Mouse (Mus musculus) kidney, embryonic 16.5 days (tissue): ENCODE data around the gene Rfng. TPM values are rescaled to one million over a fixed set of nuclear protein-coding genes. Genes with fewer than 3 reads are reported as not detected.
"Not testable (repeated sequence)": the region's sequence is repeated elsewhere in the genome, so short reads cannot be mapped to it uniquely, and the experiment has no call there.

ENCODE experiments used
- ATAC-seq: fragments of 200-750 bp; cut with Nextera tagmentation; 2 replicates; pipeline ENCODE4 v1.8.0; 2017; ENCODE audit warnings: moderate TSS enrichment; ENCODE audit not compliant: low FRiP score, low TSS enrichment
- H3K27ac ChIP-seq: fragments of 300-500 bp; sonication (generic); 2 replicates; pipeline ENCODE4 v1.5.1; 2014; ENCODE audit warnings: low read length
- H3K27me3 ChIP-seq: fragments of 300-500 bp; sonication (generic); 2 replicates; pipeline ENCODE4 v1.6.1; 2014; ENCODE audit warnings: low read length, control low read depth, mixed read lengths; ENCODE audit not compliant: insufficient read depth
- H3K36me3 ChIP-seq: fragments of 300-500 bp; sonication (generic); 2 replicates; pipeline ENCODE4 v1.6.1; 2014; ENCODE audit warnings: low read length, control low read depth, mixed read lengths; ENCODE audit not compliant: insufficient read depth
- H3K4me1 ChIP-seq: fragments of 300-500 bp; sonication (generic); 2 replicates; pipeline ENCODE4 v1.6.1; 2014; ENCODE audit warnings: low read length, control low read depth, mixed read lengths; ENCODE audit not compliant: insufficient read depth
- H3K4me2 ChIP-seq: fragments of 300-500 bp; sonication (generic); replicated peaks from 2 replicates; pipeline ENCODE4 v1.6.1; 2014; ENCODE audit warnings: low read depth, low read length
- H3K4me3 ChIP-seq: fragments of 300-500 bp; sonication (generic); 2 replicates; pipeline ENCODE4 v1.5.1; 2014; ENCODE audit warnings: mild to moderate bottlenecking, low read length
- H3K9ac ChIP-seq: fragments of 300-500 bp; sonication (generic); replicated peaks from 2 replicates; pipeline ENCODE4 v1.6.1; 2014; ENCODE audit warnings: low read length
- H3K9me3 ChIP-seq: fragments of 300-500 bp; sonication (generic); 2 replicates; pipeline ENCODE4 v1.6.1; 2016; ENCODE audit warnings: low read length, control low read depth
- WGBS: fragments of 180-500 bp; shearing (Covaris S2); extraction: QIAGEN DNeasy Blood & Tissue Kit; methylation state at CpG from one replicate; pipeline ENCODE4 v1.1.7; 2014; 5-methylcytosine and 5-hydroxymethylcytosine counted together
- polyA plus RNA-seq: library from polyadenylated mRNA; unstranded; fragments of >200 nt; fragmentation: Nextera tagmentation; extraction: Ambion mirVana; gene quantifications from 2 replicates; pipeline ENCODE4 v1.2.1, GENCODE M21; 2015

The Rfng gene
- polyA plus RNA-seq, 1 experiment from 2014 or later, result 44.0 TPM

DNA sequence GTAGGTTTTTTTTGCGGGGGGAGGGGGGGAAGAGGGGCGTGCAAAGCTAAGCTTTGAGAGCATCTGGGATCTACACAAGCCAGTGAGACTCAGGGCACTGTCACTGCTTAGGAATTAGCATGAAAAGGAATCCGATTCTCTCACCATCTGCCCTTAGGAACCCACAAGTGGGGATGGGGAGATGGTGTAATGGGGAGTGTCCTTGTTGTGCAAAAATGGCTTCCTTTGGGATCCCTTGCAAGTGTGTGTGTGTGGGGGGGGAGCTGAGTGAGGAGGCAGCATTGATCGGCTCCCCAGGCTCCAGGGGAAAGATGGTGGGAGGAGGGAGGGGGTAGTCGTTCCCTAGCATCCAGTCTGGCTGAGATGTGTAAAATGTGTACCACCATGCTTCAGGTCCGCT, 6.9 kb downstream of the Rfng start:
- Histone ChIP-seq H3K9me3 (no peaks in the 10 kb centered on the region), H3K4me1 (no peaks in the 10 kb centered on the region), H3K27ac (no peak overlapping the region), H3K4me3 (no peak overlapping the region), H3K36me3 (no peaks in the 10 kb centered on the region), H3K4me2 (no peak overlapping the region), H3K27me3 (no peaks in the 10 kb centered on the region), H3K9ac (no peak overlapping the region)
- WGBS, result 34% methylated on average over 6 of the region's 6 CpGs
- ATAC-seq, result no peak

DNA sequence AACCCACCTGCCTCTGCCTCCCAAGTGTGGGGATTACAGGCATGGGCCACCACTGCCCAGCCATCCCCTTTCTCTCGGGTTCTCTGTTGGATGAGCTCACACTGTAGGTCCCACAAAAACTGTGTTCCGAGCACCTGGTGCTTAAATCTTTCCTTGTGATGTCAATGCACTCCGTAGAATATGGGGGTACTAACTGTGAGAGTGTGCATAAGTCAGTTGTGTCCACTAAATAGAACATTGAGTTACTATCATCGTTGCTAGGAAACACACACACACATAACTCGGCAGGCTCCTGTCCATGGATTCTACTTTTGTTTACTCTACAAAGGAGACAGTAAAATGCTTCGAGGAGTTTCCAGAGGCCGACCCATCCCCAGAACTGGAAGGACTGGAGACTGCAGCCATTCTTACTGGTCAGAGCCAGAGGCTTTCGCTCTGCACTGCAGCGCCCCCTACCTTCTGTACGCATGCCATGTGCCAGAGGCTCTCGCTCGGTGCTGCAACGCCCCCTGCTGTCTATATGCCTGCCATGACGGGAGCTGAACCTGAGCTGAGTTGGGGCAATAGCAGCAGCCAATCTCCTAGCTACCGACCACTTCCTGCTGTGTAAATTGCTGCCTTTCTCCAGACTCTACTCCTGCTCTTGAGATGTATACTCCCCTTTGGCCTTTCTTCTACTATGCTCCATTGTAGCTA, 8.1 kb downstream of the Rfng start:
- H3K9ac ChIP-seq, result no peak overlapping the region; the same call in 1 of the 2 replicates
- H3K36me3 ChIP-seq, result no peaks in the 10 kb centered on the region
- no peaks in the 10 kb centered on the region for H3K9me3 ChIP-seq
- no peak overlapping the region for H3K4me3 ChIP-seq
- H3K27ac ChIP-seq, result no peak overlapping the region
- no peak overlapping the region for H3K4me2 ChIP-seq
- peak; percentile 89 for ATAC-seq
- 22% methylated on average over 15 of the region's 15 CpGs for WGBS
- H3K27me3 ChIP-seq, result no peaks in the 10 kb centered on the region
- no peaks in the 10 kb centered on the region for H3K4me1 ChIP-seq

DNA sequence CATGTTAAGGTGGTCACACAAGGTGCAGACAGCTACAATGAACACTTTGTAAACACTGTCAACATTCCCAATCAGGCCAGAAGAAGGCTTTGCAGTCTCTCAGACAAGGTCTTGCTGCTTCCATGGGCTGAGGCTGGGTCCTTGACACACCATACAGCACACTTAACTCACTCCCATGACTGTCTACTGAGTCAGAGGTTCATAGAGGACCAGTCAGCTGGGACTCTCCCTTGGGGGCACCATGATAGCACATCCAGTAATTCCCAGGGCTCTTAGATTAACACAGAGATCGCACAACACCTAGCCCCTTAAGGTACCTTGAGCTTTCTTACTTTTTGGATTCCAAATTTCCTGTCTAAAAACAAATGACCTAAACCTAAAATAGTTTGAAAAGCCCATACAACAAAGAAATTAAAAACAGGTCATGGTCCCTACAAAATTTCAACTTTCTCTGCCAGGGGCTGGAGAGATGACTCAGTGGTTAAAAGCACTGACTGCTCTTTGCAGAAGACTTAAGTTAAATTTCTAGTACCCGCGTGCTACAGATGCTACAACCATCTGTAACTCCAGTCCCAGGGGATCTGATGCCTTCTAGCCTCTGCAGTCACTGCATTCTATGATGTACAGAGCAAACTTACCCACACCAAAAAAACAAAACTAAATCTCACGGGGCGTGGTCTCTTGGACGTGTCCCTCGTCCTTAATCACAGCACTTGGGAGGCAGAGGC, 10.4 kb downstream of the Rfng start:
- WGBS, result 85% methylated on average over 7 of the region's 7 CpGs
- no peak for ATAC-seq

DNA sequence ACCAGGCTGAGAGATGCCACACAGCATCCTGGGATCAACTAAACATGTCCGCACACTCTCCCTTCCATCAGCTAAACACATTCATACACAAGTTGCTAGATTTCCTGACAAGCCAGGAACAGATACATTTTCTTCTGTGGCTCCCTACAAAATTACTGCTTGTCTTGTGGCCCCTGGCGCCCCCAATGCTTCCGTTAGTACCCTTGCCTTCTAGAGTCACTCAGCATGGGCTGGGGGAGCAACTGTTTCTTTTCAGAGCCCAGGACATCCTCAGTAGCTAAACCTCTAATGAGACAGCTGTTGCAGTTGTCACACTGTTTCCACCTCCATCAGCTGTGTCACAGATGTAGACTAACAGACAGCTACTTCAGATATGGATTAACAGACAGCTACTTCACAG, 11.3 kb downstream of the Rfng start:
- Histone ChIP-seq H3K4me1 (no peaks in the 10 kb centered on the region), H3K27me3 (no peaks in the 10 kb centered on the region), H3K27ac (no peak overlapping the region), H3K36me3 (no peaks in the 10 kb centered on the region), H3K4me2 (no peak overlapping the region), H3K9me3 (no peaks in the 10 kb centered on the region), H3K9ac (no peak overlapping the region), H3K4me3 (no peak overlapping the region)
- 81% methylated on average over 3 of the region's 3 CpGs for WGBS
- no peak for ATAC-seq

More for the DNA sequence above, 10.4 kb downstream of the Rfng start:
- Histone ChIP-seq H3K4me3 (no peak overlapping the region), H3K9ac (no peak overlapping the region), H3K27me3 (no peaks in the 10 kb centered on the region), H3K4me1 (no peaks in the 10 kb centered on the region), H3K9me3 (no peaks in the 10 kb centered on the region), H3K4me2 (no peak overlapping the region), H3K27ac (no peak overlapping the region), H3K36me3 (no peaks in the 10 kb centered on the region)

DNA sequence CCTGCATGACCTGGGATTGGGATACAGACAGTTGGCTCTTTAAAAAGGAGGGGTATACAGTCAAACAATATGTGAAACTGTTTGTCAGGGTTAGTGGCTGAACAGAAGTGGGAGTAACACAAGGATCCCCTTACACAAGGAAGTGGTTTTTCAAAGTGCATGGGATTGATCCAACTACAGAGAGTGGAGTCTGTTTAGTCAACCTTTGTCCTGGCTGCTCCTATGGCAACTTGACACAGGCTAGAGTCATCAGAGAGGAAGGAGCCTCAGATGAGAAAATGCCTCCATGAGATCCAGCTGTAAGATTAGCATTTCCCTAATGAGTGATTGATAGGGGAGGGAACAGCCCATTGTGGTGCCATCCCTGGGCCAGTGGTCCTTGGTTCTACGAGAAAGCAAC, 15.8 kb downstream of the Rfng start:
- no peak overlapping the region for H3K27ac ChIP-seq
- H3K9ac ChIP-seq, result no peak overlapping the region
- no peak overlapping the region for H3K4me2 ChIP-seq
- no peaks in the 10 kb centered on the region for H3K36me3 ChIP-seq
- peak; percentile 46; the same call in 1 of the 2 replicates for ATAC-seq
- 0 out of 2 replicates have a peak, but pooled peaks cover 2% of the 10 kb centered on the region for H3K27me3 ChIP-seq
- 38% methylated on average over 1 of the region's 1 CpGs for WGBS
- no peak overlapping the region for H3K4me3 ChIP-seq
- H3K4me1 ChIP-seq, result no peaks in the 10 kb centered on the region
- H3K9me3 ChIP-seq, result no peaks in the 10 kb centered on the region

DNA sequence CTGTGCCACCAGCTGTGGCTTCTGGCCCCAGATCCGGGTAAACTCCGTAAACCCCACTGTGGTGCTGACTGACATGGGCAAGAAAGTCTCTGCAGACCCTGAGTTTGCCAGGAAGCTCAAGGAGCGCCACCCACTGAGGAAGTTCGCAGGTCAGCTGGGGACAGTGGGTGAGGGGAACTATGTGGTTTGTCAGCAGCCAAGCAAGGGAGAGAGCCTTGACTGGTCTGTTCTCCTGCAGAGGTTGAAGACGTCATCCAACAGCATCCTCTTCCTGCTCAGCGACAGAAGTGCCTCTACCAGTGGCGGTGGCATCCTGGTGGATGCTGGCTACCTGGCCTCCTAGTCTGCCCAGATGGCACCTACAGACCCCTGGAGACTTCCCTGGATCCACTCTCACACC, 17.0 kb downstream of the Rfng start:
- H3K4me2 ChIP-seq, ATAC-seq, H3K27ac ChIP-seq, H3K9ac ChIP-seq, H3K4me3 ChIP-seq, H3K4me1 ChIP-seq, H3K36me3 ChIP-seq, H3K9me3 ChIP-seq, H3K27me3 ChIP-seq: not testable (repeated sequence)
- 54% methylated on average over 3 of the region's 7 CpGs for WGBS

DNA sequence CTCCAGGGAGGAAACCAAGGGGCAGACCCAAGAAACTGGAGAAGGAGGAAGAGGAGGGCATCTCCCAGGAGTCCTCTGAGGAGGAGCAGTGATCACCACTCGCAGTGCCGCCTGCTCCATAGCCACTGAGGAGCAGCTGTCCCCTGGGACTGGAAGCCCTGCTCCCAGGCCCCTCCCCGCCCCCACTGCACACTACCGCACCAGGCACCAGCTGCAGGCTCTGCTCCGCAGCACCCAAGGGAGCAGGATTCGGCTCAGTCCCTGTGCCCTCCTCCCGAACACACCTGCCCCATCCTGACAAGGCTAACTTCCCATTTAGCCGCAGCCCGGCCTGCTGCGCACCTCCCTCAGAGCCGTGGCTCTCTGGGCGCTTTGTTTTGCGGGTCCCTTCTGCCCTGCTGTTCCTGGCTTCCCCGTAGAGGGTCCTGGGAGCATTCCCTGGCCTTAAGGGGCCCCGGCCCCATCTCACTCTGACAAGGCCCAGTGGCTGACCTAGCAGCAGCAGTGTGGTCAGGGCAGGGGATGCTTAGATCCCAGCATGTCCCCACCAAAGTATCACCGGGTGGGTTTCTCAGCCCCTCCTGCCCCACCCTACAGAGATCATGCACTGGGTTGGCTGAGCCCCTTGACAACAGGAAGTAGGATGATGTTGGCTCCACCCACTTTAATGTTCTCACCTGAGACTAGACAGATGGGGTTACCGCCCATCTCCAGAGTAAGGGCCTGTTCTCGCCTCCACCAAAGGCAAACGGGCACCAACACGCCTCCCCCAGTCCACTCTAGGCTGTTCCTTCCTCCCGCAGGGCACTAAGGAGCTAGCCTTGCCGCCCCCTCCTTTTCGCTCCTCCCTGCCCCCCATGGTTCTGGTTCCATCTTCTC, 20.6 kb downstream of the Rfng start:
- H3K9me3 ChIP-seq, result peaks cover 13% of the 10 kb centered on the region; the same call in 1 of the 2 replicates
- not testable (repeated sequence) for H3K9ac ChIP-seq, H3K36me3 ChIP-seq, ATAC-seq, H3K27ac ChIP-seq, H3K4me3 ChIP-seq, H3K27me3 ChIP-seq, H3K4me1 ChIP-seq
- 18% methylated on average over 7 of the region's 23 CpGs for WGBS
- peak overlapping the region; percentile 27; the same call in 1 of the 2 replicates for H3K4me2 ChIP-seq

DNA sequence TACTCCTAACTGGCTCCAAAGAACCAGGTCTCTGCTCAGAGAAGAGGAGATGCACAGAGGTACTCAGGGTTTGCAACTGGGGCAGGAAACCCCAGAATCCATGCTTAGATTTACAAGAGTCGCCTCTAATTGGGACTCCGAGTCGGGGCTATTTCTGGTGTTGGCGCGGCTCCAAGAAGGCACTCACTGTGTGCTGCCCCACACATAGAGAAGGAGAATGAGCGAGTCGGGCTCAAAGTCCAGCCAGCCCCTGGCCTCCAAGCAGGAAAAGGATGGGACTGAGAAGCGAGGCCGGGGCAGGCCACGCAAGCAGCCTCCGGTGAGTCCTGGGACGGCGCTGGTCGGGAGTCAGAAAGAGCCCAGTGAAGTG, 21.4 kb downstream of the Rfng start, which contains the start of gene Hmga1b:
Hmga1b (plus strand) TSS at position 123 of the 370 bp plus-strand sequence.
- peaks cover 20% of the 10 kb centered on the region for H3K9me3 ChIP-seq
- not testable (repeated sequence) for H3K9ac ChIP-seq, H3K27me3 ChIP-seq, H3K36me3 ChIP-seq, H3K4me1 ChIP-seq, H3K4me3 ChIP-seq, H3K27ac ChIP-seq
- WGBS, result 13% methylated on average over 14 of the region's 14 CpGs
- peak within 1 kb of the TSS; percentile 27; the same call in 1 of the 2 replicates for H3K4me2 ChIP-seq
- peak; percentile 55; the same call in 1 of the 2 replicates for ATAC-seq

DNA sequence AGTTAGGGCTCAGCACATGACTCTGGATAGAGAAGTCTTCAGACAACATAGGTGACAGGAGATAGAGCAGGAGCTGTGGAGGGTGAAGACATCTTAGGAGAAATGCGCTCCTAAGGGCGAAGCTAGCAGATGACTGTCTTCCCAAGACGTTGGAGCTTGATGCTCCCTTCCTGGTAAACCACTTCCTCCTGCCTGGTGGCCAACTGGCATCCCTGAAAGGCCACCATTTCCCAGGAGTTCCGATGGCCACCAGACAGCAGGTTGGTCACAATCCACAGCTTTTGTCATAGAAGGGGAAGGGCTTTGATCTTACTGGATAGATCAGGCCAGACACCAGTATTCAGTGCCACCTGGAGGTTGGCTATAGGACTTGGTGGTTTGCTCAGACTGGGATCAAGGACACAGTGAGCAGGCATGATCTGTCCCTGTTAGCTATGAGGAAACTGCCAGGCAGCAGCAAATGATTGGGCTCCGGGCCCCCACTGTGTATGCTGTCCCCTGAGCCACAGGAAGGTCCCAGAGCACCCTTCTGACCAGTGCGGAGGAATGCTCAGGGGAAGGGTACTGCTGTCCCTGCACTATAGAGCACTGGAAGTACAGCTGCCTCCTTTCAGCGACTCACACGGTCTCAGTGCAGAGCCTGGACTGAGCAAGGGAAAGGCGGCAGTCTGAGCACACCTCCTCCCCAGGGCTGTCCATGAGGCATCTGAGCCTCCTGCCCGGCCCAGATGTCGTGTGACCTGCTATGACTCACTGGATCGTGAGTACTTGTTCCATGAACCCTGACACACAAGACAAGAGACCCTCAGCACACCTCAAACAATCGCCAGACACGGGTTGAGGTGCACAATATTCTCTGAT, 22.0 kb downstream of the Rfng start:
- 61% methylated on average over 14 of the region's 14 CpGs for WGBS
- no peak for ATAC-seq
- Histone ChIP-seq H3K9me3 (peaks cover 22% of the 10 kb centered on the region), H3K9ac (no peak overlapping the region), H3K4me1 (no peaks in the 10 kb centered on the region), H3K36me3 (no peaks in the 10 kb centered on the region), H3K27ac (no peak overlapping the region), H3K4me2 (no peak overlapping the region), H3K27me3 (peaks cover 10% of the 10 kb centered on the region), H3K4me3 (no peak overlapping the region)
